Mouse (Mus musculus): Measurements from ENCODE around the gene Pcnx2. TPM values are rescaled to one million over a fixed set of nuclear protein-coding genes. Genes with fewer than 3 reads are reported as not detected.

Pcnx2 gene
- polyA plus RNA-seq, 1 experiment from 2014 or later = 0.38 TPM

- Histone ChIP-seq H3K4me1 (0 out of 2 replicates have a peak, but pooled peaks cover 4% of the 10 kb centered on the region), H3K27ac (no peak overlapping the region), H3K36me3 (peaks cover 19% of the 10 kb centered on the region), H3K4me2 (no peak overlapping the region), H3K9ac (no peak overlapping the region), H3K4me3 (no peak overlapping the region), H3K9me3 (replicated peaks) (no peaks in the 10 kb centered on the region), H3K27me3 (replicated peaks) (no peaks in the 10 kb centered on the region)
- no peak for ATAC-seq
- WGBS (ENCODE audit: insufficient replicate concordance) = 75% methylated on average over 10 of the region's 10 CpGs
Observed at GRCm38 (mm10) chr8:125744914-125745576, 153.1 kb downstream of the Pcnx2 start.

GRCm38 (mm10) chr8:125742406-125742805, 155.7 kb downstream of the Pcnx2 start:
- H3K27ac ChIP-seq = no peak overlapping the region
- 57% methylated on average over 8 of the region's 8 CpGs for WGBS (ENCODE audit: insufficient replicate concordance)
- no peaks in the 10 kb centered on the region for H3K27me3 ChIP-seq (replicated peaks)
- 0 out of 2 replicates have a peak, but pooled peaks cover 4% of the 10 kb centered on the region for H3K4me1 ChIP-seq
- H3K4me3 ChIP-seq = no peak overlapping the region
- peaks cover 24% of the 10 kb centered on the region for H3K36me3 ChIP-seq
- no peak overlapping the region for H3K9ac ChIP-seq
- no peak overlapping the region for H3K4me2 ChIP-seq
- no peaks in the 10 kb centered on the region for H3K9me3 ChIP-seq (replicated peaks)
- ATAC-seq = no peak

- Histone ChIP-seq H3K9me3 (replicated peaks) (no peaks in the 10 kb centered on the region), H3K4me3 (no peak overlapping the region), H3K36me3 (peaks cover 27% of the 10 kb centered on the region), H3K9ac (no peak overlapping the region), H3K4me2 (no peak overlapping the region), H3K4me1 (0 out of 2 replicates have a peak, but pooled peaks cover 4% of the 10 kb centered on the region), H3K27me3 (replicated peaks) (no peaks in the 10 kb centered on the region), H3K27ac (no peak overlapping the region)
- no peak for ATAC-seq
- WGBS (ENCODE audit: insufficient replicate concordance) = 44% methylated on average over 2 of the region's 2 CpGs
Observed at GRCm38 (mm10) chr8:125741855-125742254, 156.3 kb downstream of the Pcnx2 start.

GRCm38 (mm10) chr8:125741377-125741776, 156.7 kb downstream of the Pcnx2 start:
- 65% methylated on average over 5 of the region's 5 CpGs for WGBS (ENCODE audit: insufficient replicate concordance)
- 0 out of 2 replicates have a peak, but pooled peaks cover 4% of the 10 kb centered on the region for H3K4me1 ChIP-seq
- H3K4me3 ChIP-seq = no peak overlapping the region
- no peak overlapping the region for H3K27ac ChIP-seq
- H3K36me3 ChIP-seq = peaks cover 32% of the 10 kb centered on the region
- no peaks in the 10 kb centered on the region for H3K9me3 ChIP-seq (replicated peaks)
- no peak for ATAC-seq
- H3K27me3 ChIP-seq (replicated peaks) = no peaks in the 10 kb centered on the region
- no peak overlapping the region for H3K9ac ChIP-seq
- H3K4me2 ChIP-seq = no peak overlapping the region

- no peak overlapping the region for H3K4me3 ChIP-seq
- H3K4me1 ChIP-seq = peaks cover 6% of the 10 kb centered on the region; the same call in 1 of the 2 replicates
- WGBS (ENCODE audit: insufficient replicate concordance) = 82% methylated on average over 10 of the region's 10 CpGs
- H3K9me3 ChIP-seq (replicated peaks) = no peaks in the 10 kb centered on the region
- no peak for ATAC-seq
- no peak overlapping the region for H3K27ac ChIP-seq
- peaks cover 32% of the 10 kb centered on the region for H3K36me3 ChIP-seq
- no peak overlapping the region for H3K9ac ChIP-seq
- no peaks in the 10 kb centered on the region for H3K27me3 ChIP-seq (replicated peaks)
- no peak overlapping the region for H3K4me2 ChIP-seq
Observed at GRCm38 (mm10) chr8:125740655-125741054, 157.5 kb downstream of the Pcnx2 start.

GRCm38 (mm10) chr8:125738956-125739355, 159.2 kb downstream of the Pcnx2 start:
- no peak for ATAC-seq
- no peak overlapping the region for H3K4me2 ChIP-seq
- no peak overlapping the region for H3K4me3 ChIP-seq
- H3K36me3 ChIP-seq = peaks cover 32% of the 10 kb centered on the region
- peaks cover 21% of the 10 kb centered on the region for H3K4me1 ChIP-seq
- no peak overlapping the region for H3K9ac ChIP-seq
- no peaks in the 10 kb centered on the region for H3K9me3 ChIP-seq (replicated peaks)
- H3K27me3 ChIP-seq (replicated peaks) = no peaks in the 10 kb centered on the region
- no peak overlapping the region for H3K27ac ChIP-seq
- WGBS (ENCODE audit: insufficient replicate concordance) = 89% methylated on average over 4 of the region's 4 CpGs

GRCm38 (mm10) chr8:125733964-125734956, 163.9 kb downstream of the Pcnx2 start:
- Histone ChIP-seq H3K4me3 (peak overlapping the region; percentile 75), H3K36me3 (peaks cover 19% of the 10 kb centered on the region), H3K9ac (peak overlapping the region; percentile 68), H3K9me3 (replicated peaks) (no peaks in the 10 kb centered on the region), H3K27ac (peak overlapping the region; percentile 27), H3K4me2 (peak overlapping the region; percentile 73), H3K27me3 (replicated peaks) (peaks cover 8% of the 10 kb centered on the region; the same call in 1 of the 2 replicates), H3K4me1 (peaks cover 21% of the 10 kb centered on the region)
- ATAC-seq = peak; percentile 86
- WGBS (ENCODE audit: insufficient replicate concordance) = 5% methylated on average over 52 of the region's 52 CpGs

- no peak for ATAC-seq
- 58% methylated on average over 7 of the region's 7 CpGs for WGBS (ENCODE audit: insufficient replicate concordance)
- Histone ChIP-seq H3K4me2 (no peak within 1 kb of the TSS), H3K36me3 (no peaks in the 10 kb centered on the region), H3K4me3 (no peak within 1 kb of the TSS), H3K27ac (no peak within 1 kb of the TSS), H3K9me3 (replicated peaks) (no peaks in the 10 kb centered on the region), H3K9ac (no peak within 1 kb of the TSS), H3K4me1 (peaks cover 10% of the 10 kb centered on the region), H3K27me3 (replicated peaks) (peaks cover 8% of the 10 kb centered on the region; the same call in 1 of the 2 replicates)
Observed at GRCm38 (mm10) chr8:125729746-125730145, 168.4 kb downstream of the Pcnx2 start, which contains the start of gene Ntpcr. Gene Ntpcr, plus strand, starts transcription at chr8:125729963.

GRCm38 (mm10) chr8:125727797-125728196, 170.3 kb downstream of the Pcnx2 start:
- no peaks in the 10 kb centered on the region for H3K36me3 ChIP-seq
- no peak overlapping the region for H3K27ac ChIP-seq
- WGBS (ENCODE audit: insufficient replicate concordance) = 54% methylated on average over 8 of the region's 8 CpGs

GRCm38 (mm10) chr8:125726986-125727385, 171.1 kb downstream of the Pcnx2 start:
- Histone ChIP-seq H3K4me2 (no peak overlapping the region), H3K4me1 (no peaks in the 10 kb centered on the region; the same call in 1 of the 2 replicates), H3K36me3 (no peaks in the 10 kb centered on the region), H3K9ac (no peak overlapping the region), H3K4me3 (no peak overlapping the region), H3K27me3 (replicated peaks) (peaks cover 8% of the 10 kb centered on the region; the same call in 1 of the 2 replicates), H3K27ac (no peak overlapping the region), H3K9me3 (replicated peaks) (no peaks in the 10 kb centered on the region)
- WGBS (ENCODE audit: insufficient replicate concordance) = 30% methylated on average over 5 of the region's 5 CpGs
- no peak for ATAC-seq

More at GRCm38 (mm10) chr8:125727797-125728196, 170.3 kb downstream of the Pcnx2 start:
- H3K27me3 ChIP-seq (replicated peaks) = peaks cover 8% of the 10 kb centered on the region; the same call in 1 of the 2 replicates
- no peak overlapping the region for H3K9ac ChIP-seq
- H3K4me2 ChIP-seq = no peak overlapping the region
- no peak for ATAC-seq
- no peaks in the 10 kb centered on the region for H3K9me3 ChIP-seq (replicated peaks)
- H3K4me1 ChIP-seq = no peaks in the 10 kb centered on the region; the same call in 1 of the 2 replicates
- no peak overlapping the region for H3K4me3 ChIP-seq

- H3K9ac ChIP-seq = no peak overlapping the region
- no peaks in the 10 kb centered on the region; the same call in 1 of the 2 replicates for H3K4me1 ChIP-seq
- no peaks in the 10 kb centered on the region for H3K9me3 ChIP-seq (replicated peaks)
- WGBS (ENCODE audit: insufficient replicate concordance) = 74% methylated on average over 4 of the region's 4 CpGs
- H3K27me3 ChIP-seq (replicated peaks) = peaks cover 3% of the 10 kb centered on the region; the same call in 1 of the 2 replicates
- no peak overlapping the region for H3K27ac ChIP-seq
- H3K4me2 ChIP-seq = no peak overlapping the region
- H3K4me3 ChIP-seq = no peak overlapping the region
- H3K36me3 ChIP-seq = no peaks in the 10 kb centered on the region
- no peak for ATAC-seq
Observed at GRCm38 (mm10) chr8:125726143-125726542, 172.0 kb downstream of the Pcnx2 start.

Measured in liver, embryonic 12.5 days (tissue).